Mouse (Mus musculus): ENCODE measurements around the gene Mcts2. TPM values are rescaled to one million over a fixed set of nuclear protein-coding genes. Genes with fewer than 3 reads are reported as not detected.

Gene Mcts2
- total and polyA plus RNA-seq, 3 experiments, result 2.7 to 3.0 TPM; not detected in 1

DNA sequence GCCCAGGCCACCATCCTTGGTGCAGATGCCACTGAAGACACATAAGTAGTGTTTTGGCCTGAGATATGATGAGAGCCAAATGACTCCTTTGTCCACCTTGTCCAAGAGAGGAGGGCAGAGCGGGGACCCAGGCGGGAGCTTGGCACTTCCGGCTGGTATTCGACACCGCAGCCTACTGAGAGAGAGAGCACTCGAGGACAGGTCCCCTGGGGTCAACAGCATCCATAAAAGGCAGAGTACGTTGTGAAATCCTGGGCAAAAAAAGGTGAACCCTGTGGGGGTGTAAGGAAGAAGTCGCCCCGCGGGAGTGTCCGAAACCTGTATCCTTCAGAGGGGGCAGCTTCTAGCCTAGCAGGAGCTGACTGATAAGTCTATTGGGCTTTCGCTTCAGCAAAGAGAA, 14.7 kb upstream of the Mcts2 start:
- Histone ChIP-seq H3K9me3 (replicated peaks; ENCODE audit: insufficient read depth, low read length) (no peaks in the 10 kb centered on the region), H3K27ac (ENCODE audit: control insufficient read depth, low read depth, low read length) (no peak overlapping the region; the same call in 1 of the 2 replicates), H3K27me3 (ENCODE audit: control insufficient read depth in 1 of 2, insufficient read depth in 2 of 2, low read length in 2 of 2) (peaks cover 2 to 3% of the 10 kb centered on the region in 2 experiments; a peak in 2 of 4 replicates), H3K36me3 (ENCODE audit: control insufficient read depth in 1 of 2, insufficient read depth in 2 of 2, low read length in 2 of 2) (peaks cover 9% of the 10 kb centered on the region in 2 experiments), H3K9ac (ENCODE audit: control insufficient read depth, low read depth, low read length, poor library complexity, severe bottlenecking) (no peak overlapping the region), H3K4me3 (ENCODE audit: control insufficient read depth in 1 of 2, insufficient read depth in 1 of 2, low read depth in 2 of 2, low read length in 2 of 2) (no peak overlapping the region), H3K79me2 (ENCODE audit: control insufficient read depth, insufficient read depth, low read length, poor library complexity) (peaks cover 35% of the 10 kb centered on the region), H3K4me1 (ENCODE audit: control insufficient read depth in 1 of 2, insufficient read depth in 2 of 2, low read length in 2 of 2) (peaks cover 5 to 18% of the 10 kb centered on the region in 2 experiments)
- TF ChIP-seq TCF12 (IDR thresholded peaks at IDR 0.05; ENCODE audit: low read depth, low read length) (no peak), MYC (IDR thresholded peaks at IDR 0.05; ENCODE audit: low read depth, low read length) (no peak), GATA1 (IDR thresholded peaks at IDR 0.05; ENCODE audit: low read depth, low read length) (no peak), GABPA (IDR thresholded peaks at IDR 0.05; ENCODE audit: low read depth, low read length) (no peak), NRF1 (IDR thresholded peaks at IDR 0.05; ENCODE audit: insufficient read depth, low read depth, low read length, poor library complexity, severe bottlenecking) (no peak), POLR2AphosphoS2 (IDR thresholded peaks at IDR 0.05; ENCODE audit: low read length) (no peak), JUND (IDR thresholded peaks at IDR 0.05; ENCODE audit: low read depth, low read length) (no peak), CTCF (IDR thresholded peaks at IDR 0.05 in 2 of 3, conservative IDR thresholded peaks at IDR 0.05 in 1 of 3; ENCODE audit: control insufficient read depth in 1 of 3, insufficient read depth in 1 of 3, low read depth in 2 of 3, low read length in 3 of 3, poor library complexity in 1 of 3, severe bottlenecking in 1 of 3) (no peak), ZKSCAN1 (IDR thresholded peaks at IDR 0.05; ENCODE audit: low read depth, low read length) (no peak), MAZ (IDR thresholded peaks at IDR 0.05; ENCODE audit: low read depth, low read length) (no peak), SIN3A (IDR thresholded peaks at IDR 0.05; ENCODE audit: low read length) (no peak), RCOR1 (IDR thresholded peaks at IDR 0.05; ENCODE audit: low read depth, low read length) (no peak), NELFE (IDR thresholded peaks at IDR 0.05; ENCODE audit: low read depth, low read length) (no peak), ELF1 (IDR thresholded peaks at IDR 0.05; ENCODE audit: low read depth, low read length) (no peak), ZC3H11A (IDR thresholded peaks at IDR 0.05; ENCODE audit: low read depth, low read length) (no peak)
- DNase-seq (ENCODE audit: low read depth, low spot score), result no peak

GRCm38 (mm10) chr2:152674148-152674547, 12.7 kb upstream of the Mcts2 start:
- no peak for DNase-seq (ENCODE audit: low read depth, low spot score)
- Histone ChIP-seq H3K36me3 (ENCODE audit: control insufficient read depth in 1 of 2, insufficient read depth in 2 of 2, low read length in 2 of 2) (peaks cover 9 to 11% of the 10 kb centered on the region in 2 experiments), H3K27ac (ENCODE audit: control insufficient read depth, low read depth, low read length) (no peak overlapping the region), H3K79me2 (ENCODE audit: control insufficient read depth, insufficient read depth, low read length, poor library complexity) (peaks cover 35% of the 10 kb centered on the region), H3K9me3 (replicated peaks; ENCODE audit: insufficient read depth, low read length) (no peaks in the 10 kb centered on the region), H3K4me1 (ENCODE audit: control insufficient read depth in 1 of 2, insufficient read depth in 2 of 2, low read length in 2 of 2) (peaks cover 5 to 18% of the 10 kb centered on the region in 2 experiments), H3K27me3 (ENCODE audit: control insufficient read depth in 1 of 2, insufficient read depth in 2 of 2, low read length in 2 of 2) (no peaks in the 10 kb centered on the region), H3K4me3 (ENCODE audit: control insufficient read depth in 1 of 2, insufficient read depth in 1 of 2, low read depth in 2 of 2, low read length in 2 of 2) (no peak overlapping the region), H3K9ac (ENCODE audit: control insufficient read depth, low read depth, low read length, poor library complexity, severe bottlenecking) (no peak overlapping the region)
- TF ChIP-seq TCF12 (IDR thresholded peaks at IDR 0.05; ENCODE audit: low read depth, low read length), result no peak
- TF ChIP-seq MXI1 (IDR thresholded peaks at IDR 0.05; ENCODE audit: low read depth, low read length), result no peak
- TF ChIP-seq POLR2AphosphoS5 (IDR thresholded peaks at IDR 0.05; ENCODE audit: borderline replicate concordance, low read depth, low read length), result no peak
- no peak for TF ChIP-seq NELFE (IDR thresholded peaks at IDR 0.05; ENCODE audit: low read depth, low read length)
- TF ChIP-seq ZNF384 (IDR thresholded peaks at IDR 0.05; ENCODE audit: low read depth, low read length), result no peak
- no peak for TF ChIP-seq UBTF (IDR thresholded peaks at IDR 0.05; ENCODE audit: borderline replicate concordance, insufficient read depth, low read depth, low read length)
- TF ChIP-seq MYB (IDR thresholded peaks at IDR 0.05; ENCODE audit: low read depth, low read length), result no peak
- no peak for TF ChIP-seq ETS1 (IDR thresholded peaks at IDR 0.05; ENCODE audit: low read depth, low read length)
- no peak for TF ChIP-seq CHD1 (IDR thresholded peaks at IDR 0.05; ENCODE audit: low read depth, low read length)
- no peak for TF ChIP-seq GABPA (IDR thresholded peaks at IDR 0.05; ENCODE audit: low read depth, low read length)
- TF ChIP-seq CHD2 (IDR thresholded peaks at IDR 0.05; ENCODE audit: low read length), result no peak
- no peak for TF ChIP-seq USF2 (IDR thresholded peaks at IDR 0.05; ENCODE audit: borderline replicate concordance in 1 of 2, insufficient read depth in 1 of 2, low read depth in 1 of 2, low read length in 2 of 2)
